Mouse (Mus musculus) T-helper 17 cell (primary cell): ENCODE measurements at regions not wholly inside any gene's neighbourhood (a gene's known extent, or its start where the extent isn't known, plus 50 kb on each side); places are given as distances from the start of the nearest gene placed in this dataset.

Source experiments
- in situ Hi-C, 2 experiments: fragments of 300-600 bp; cut with MboI, MseI; formaldehyde crosslinking; loops; 1 replicate in 1 of 2; 2 replicates in 1 of 2; pipeline ENCODE4 v1.15.1; 2025; ENCODE audit warnings: high pct_unique_total_duplicates in 2 of 2

GRCm38 (mm10) chr6:44468281-44468680, 590.9 kb upstream of the Cntnap2 start:
- in situ Hi-C loops = loop anchor here in 1 of 2 experiments (10.0 kb wide), 1 partner anchor 1753 kb away; the partner anchor contains the start of gene Tcaf1
